8 mouse cellular contexts compared by ENCODE assay signal in the genomic region with DNA sequence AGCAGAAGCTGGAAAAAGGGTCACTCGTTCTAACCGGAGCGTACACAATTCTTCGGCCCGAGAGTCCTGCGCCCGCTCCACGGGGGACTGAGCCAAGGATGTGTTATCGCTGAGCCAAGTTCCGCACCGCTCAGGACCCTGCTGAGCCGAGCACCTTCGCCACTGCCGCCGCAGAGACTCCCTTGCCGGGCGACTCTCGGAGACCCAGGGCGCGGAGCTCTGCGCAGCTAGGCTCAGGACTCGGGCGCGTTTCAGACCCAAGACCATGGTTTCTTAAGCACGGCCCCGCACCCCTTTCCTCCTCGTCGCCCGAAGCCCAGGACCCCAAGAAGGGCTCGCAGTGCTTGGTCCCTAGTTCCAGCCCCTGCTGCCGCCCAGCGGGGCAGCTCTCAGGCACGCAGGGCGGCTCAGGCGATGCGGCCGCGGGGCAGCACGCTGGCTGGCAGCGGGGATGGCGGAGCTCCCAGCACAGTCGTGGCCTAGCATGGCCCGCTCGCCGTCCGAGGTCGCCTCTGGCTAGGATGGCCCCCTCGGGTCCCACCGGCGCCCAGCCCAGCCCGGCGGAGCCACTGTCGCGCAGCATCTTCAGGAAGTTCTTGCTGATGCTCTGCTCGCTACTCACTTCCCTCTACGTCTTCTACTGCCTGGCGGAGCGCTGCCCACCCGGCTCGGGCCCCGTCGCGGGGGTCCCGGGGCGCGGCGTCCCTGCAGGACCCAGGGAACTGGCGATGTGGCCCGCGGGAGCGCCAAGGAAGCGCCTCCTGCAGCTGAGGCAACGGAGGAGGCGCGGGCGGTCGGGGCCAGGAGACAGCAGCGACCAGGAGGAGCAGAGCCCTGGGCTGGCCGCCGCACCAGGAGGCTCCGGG. TPM values are rescaled to one million over a fixed set of nuclear protein-coding genes. Genes with fewer than 3 reads are reported as not detected.
DNase-seq lines count a peak whose midpoint lies in the region; ATAC-seq lines count a peak whose summit lies in the region.

No protein-coding gene starts in this region.

- no peak for ATAC-seq in embryonic facial prominence, embryonic 13.5 days (ENCODE audit: insufficient number of reproducible peaks, insufficient read depth, low FRiP score, low TSS enrichment, low read depth)
- peak; percentile 56; the same call in 1 of the 2 replicates for ATAC-seq in heart, embryonic 14.5 days (ENCODE audit: insufficient number of reproducible peaks, insufficient read depth, low FRiP score, low read depth)
- ATAC-seq in kidney, embryonic 16.5 days (ENCODE audit: low FRiP score, low TSS enrichment): peak; percentile 81
- peak; percentile 64 for ATAC-seq in lung, embryonic 16.5 days (ENCODE audit: low read depth)

- under 1% methylated on average over 81 of the region's 81 CpGs for WGBS in embryonic facial prominence, embryonic 13.5 days
- WGBS in heart, embryonic 14.5 days: under 1% methylated on average over 80 of the region's 81 CpGs
- WGBS in kidney, embryonic 16.5 days: under 1% methylated on average over 81 of the region's 81 CpGs
- under 1% methylated on average over 80 of the region's 81 CpGs for WGBS in lung, embryonic 16.5 days

- H3K4me3 ChIP-seq in embryonic facial prominence, embryonic 13.5 days: peak overlapping the region; percentile 63
- peak overlapping the region; percentile 54 for H3K4me3 ChIP-seq in heart, embryonic 14.5 days (ENCODE audit: control insufficient read depth in 1 of 2, insufficient read depth in 1 of 2, low read depth in 1 of 2, low read length in 2 of 2)
- peak overlapping the region; percentile 64 for H3K4me3 ChIP-seq in kidney, embryonic 16.5 days (ENCODE audit: low read length)
- H3K4me3 ChIP-seq in lung, embryonic 16.5 days (ENCODE audit: low read length): peak overlapping the region; percentile 49

- H3K4me2 ChIP-seq in embryonic facial prominence, embryonic 13.5 days: peak overlapping the region; percentile 98
- peak overlapping the region; percentile 84 for H3K4me2 ChIP-seq in heart, embryonic 14.5 days (ENCODE audit: low read length)
- peak overlapping the region; percentile 98 for H3K4me2 ChIP-seq in kidney, embryonic 16.5 days (replicated peaks; ENCODE audit: low read depth, low read length)
- peak overlapping the region; percentile 98 for H3K4me2 ChIP-seq in lung, embryonic 16.5 days (ENCODE audit: low read depth, low read length)

- 0 out of 2 replicates have a peak, but pooled peaks cover 2% of the 10 kb centered on the region for H3K9me3 ChIP-seq in embryonic facial prominence, embryonic 13.5 days
- H3K9me3 ChIP-seq in heart, embryonic 14.5 days (ENCODE audit: control insufficient read depth, low read length): no peaks in the 10 kb centered on the region
- H3K9me3 ChIP-seq in kidney, embryonic 16.5 days (ENCODE audit: low read length): no peaks in the 10 kb centered on the region
- H3K9me3 ChIP-seq in lung, embryonic 16.5 days (ENCODE audit: control insufficient read depth, low read length): no peaks in the 10 kb centered on the region

- peaks cover 14% of the 10 kb centered on the region for H3K27me3 ChIP-seq in embryonic facial prominence, embryonic 13.5 days
- peaks cover 44% of the 10 kb centered on the region for H3K27me3 ChIP-seq in heart, embryonic 14.5 days (ENCODE audit: control insufficient read depth, insufficient read depth, low read length)
- peaks cover 35% of the 10 kb centered on the region for H3K27me3 ChIP-seq in kidney, embryonic 16.5 days (ENCODE audit: insufficient read depth, low read length)
- peaks cover 22% of the 10 kb centered on the region for H3K27me3 ChIP-seq in lung, embryonic 16.5 days (ENCODE audit: control insufficient read depth, insufficient read depth, low read depth, low read length)

- H3K9ac ChIP-seq in embryonic facial prominence, embryonic 13.5 days: peak overlapping the region; percentile 82
- peak overlapping the region; percentile 64 for H3K9ac ChIP-seq in heart, embryonic 14.5 days (ENCODE audit: low read length)
- H3K9ac ChIP-seq in kidney, embryonic 16.5 days (replicated peaks; ENCODE audit: low read length): peak overlapping the region; percentile 81
- peak overlapping the region; percentile 72 for H3K9ac ChIP-seq in lung, embryonic 16.5 days (ENCODE audit: low read length)

- no peaks in the 10 kb centered on the region for H3K36me3 ChIP-seq in embryonic facial prominence, embryonic 13.5 days
- H3K36me3 ChIP-seq in heart, embryonic 14.5 days (ENCODE audit: control insufficient read depth, insufficient read depth, low read length): no peaks in the 10 kb centered on the region
- H3K36me3 ChIP-seq in kidney, embryonic 16.5 days (ENCODE audit: insufficient read depth, low read length): no peaks in the 10 kb centered on the region
- H3K36me3 ChIP-seq in lung, embryonic 16.5 days (ENCODE audit: control insufficient read depth, insufficient read depth, low read length): no peaks in the 10 kb centered on the region

- peaks cover 19% of the 10 kb centered on the region for H3K4me1 ChIP-seq in embryonic facial prominence, embryonic 13.5 days
- H3K4me1 ChIP-seq in heart, embryonic 14.5 days (ENCODE audit: control insufficient read depth in 2 of 2, insufficient read depth in 2 of 2, low read length in 2 of 2): peaks cover 2 to 8% of the 10 kb centered on the region in 2 experiments; a peak in 2 of 4 replicates
- H3K4me1 ChIP-seq in kidney, embryonic 16.5 days (ENCODE audit: insufficient read depth, low read length): peaks cover 11% of the 10 kb centered on the region
- H3K4me1 ChIP-seq in lung, embryonic 16.5 days (replicated peaks; ENCODE audit: control insufficient read depth, insufficient read depth, low read length): peaks cover 10% of the 10 kb centered on the region

- peak overlapping the region; percentile 89 for H3K27ac ChIP-seq in embryonic facial prominence, embryonic 13.5 days
- no peak overlapping the region for H3K27ac ChIP-seq in heart, embryonic 14.5 days (replicated peaks in 1 of 2; ENCODE audit: control insufficient read depth in 1 of 2, insufficient read depth in 1 of 2, low read depth in 2 of 2, low read length in 2 of 2)
- H3K27ac ChIP-seq in kidney, embryonic 16.5 days (ENCODE audit: low read length): peak overlapping the region; percentile 47
- peak overlapping the region; percentile 8; the same call in 1 of the 2 replicates for H3K27ac ChIP-seq in lung, embryonic 16.5 days (ENCODE audit: low read length)

- peak; percentile 4 for DNase-seq in thymus, postnatal 14 days
- no peak for DNase-seq in thymus, postnatal 10 days (ENCODE audit: low spot score in 2 of 2)
- peak; percentile 27 for DNase-seq in ovary, postnatal 14 days (ENCODE audit: low spot score)
- no peak for DNase-seq in c-Kit-positive CD71-positive TER-119-positive erythroid progenitor cells, embryonic 14.5 days (ENCODE audit: low spot score)

RNA-seq across cellular contexts. Expression of a gene that starts 0.6 kb away (rescaled TPM):
- 3.0 and 3.7 TPM in 2 replicates for polyA plus RNA-seq in embryonic facial prominence, embryonic 13.5 days (2015; fragmentation: Nextera tagmentation; extraction: Ambion mirVana)
- 0.61 and 0.88 TPM in 2 replicates for polyA plus RNA-seq in heart, embryonic 14.5 days (2014; fragmentation: Nextera tagmentation; extraction: Ambion mirVana)
- polyA plus RNA-seq in kidney, embryonic 16.5 days (2015; fragmentation: Nextera tagmentation; extraction: Ambion mirVana): 1.6 and 1.9 TPM in 2 replicates
- polyA plus RNA-seq in lung, embryonic 16.5 days (2015; fragmentation: Nextera tagmentation; extraction: Ambion mirVana): 0.38 and 0.50 TPM in 2 replicates

RNA-seq across cellular contexts. Expression of a gene that starts 0.7 kb away (rescaled TPM):
- 1.0 and 2.5 TPM in 2 replicates for polyA plus RNA-seq in embryonic facial prominence, embryonic 13.5 days (2015; fragmentation: Nextera tagmentation; extraction: Ambion mirVana)
- polyA plus RNA-seq in heart, embryonic 14.5 days (2014; fragmentation: Nextera tagmentation; extraction: Ambion mirVana): 0.39 and 0.54 TPM in 2 replicates
- polyA plus RNA-seq in kidney, embryonic 16.5 days (2015; fragmentation: Nextera tagmentation; extraction: Ambion mirVana): 0.22 and 0.25 TPM in 2 replicates
- polyA plus RNA-seq in lung, embryonic 16.5 days (2015; fragmentation: Nextera tagmentation; extraction: Ambion mirVana): 0.11 TPM in 1 of 2 replicates, not detected in the other

Comparison
In these comparisons a context has a peak if more than half of its experiments do, and no peak if none do; other contexts are left out.
1. DNase-seq: peak in thymus, postnatal 14 days (single experiment) and ovary, postnatal 14 days (single experiment); none in thymus, postnatal 10 days (0 of 2) and c-Kit-positive CD71-positive TER-119-positive erythroid progenitor cells, embryonic 14.5 days (single experiment).
2. H3K27ac ChIP-seq: peak in embryonic facial prominence, embryonic 13.5 days (single experiment), kidney, embryonic 16.5 days (single experiment) and lung, embryonic 16.5 days (single experiment); none in heart, embryonic 14.5 days (0 of 2).
3. Peak in every context shown above with its lines, with median percentiles within 50 percentile points of each other: H3K4me2 ChIP-seq, H3K4me3 ChIP-seq and H3K9ac ChIP-seq.